Mouse (Mus musculus) ES-E14 (cell line): ENCODE results near the gene Noa1.

Experiments
- CHD2 ChIP-seq: IDR thresholded peaks from 2 replicates; pipeline ENCODE4 v1.6.1; 2014; ENCODE audit warnings: mild to moderate bottlenecking, low read depth, low read length, inconsistent platforms
- ZNF384 ChIP-seq: IDR thresholded peaks from 2 replicates; pipeline ENCODE4 v1.6.1; 2012; ENCODE audit warnings: low read depth, low read length, inconsistent platforms

DNA sequence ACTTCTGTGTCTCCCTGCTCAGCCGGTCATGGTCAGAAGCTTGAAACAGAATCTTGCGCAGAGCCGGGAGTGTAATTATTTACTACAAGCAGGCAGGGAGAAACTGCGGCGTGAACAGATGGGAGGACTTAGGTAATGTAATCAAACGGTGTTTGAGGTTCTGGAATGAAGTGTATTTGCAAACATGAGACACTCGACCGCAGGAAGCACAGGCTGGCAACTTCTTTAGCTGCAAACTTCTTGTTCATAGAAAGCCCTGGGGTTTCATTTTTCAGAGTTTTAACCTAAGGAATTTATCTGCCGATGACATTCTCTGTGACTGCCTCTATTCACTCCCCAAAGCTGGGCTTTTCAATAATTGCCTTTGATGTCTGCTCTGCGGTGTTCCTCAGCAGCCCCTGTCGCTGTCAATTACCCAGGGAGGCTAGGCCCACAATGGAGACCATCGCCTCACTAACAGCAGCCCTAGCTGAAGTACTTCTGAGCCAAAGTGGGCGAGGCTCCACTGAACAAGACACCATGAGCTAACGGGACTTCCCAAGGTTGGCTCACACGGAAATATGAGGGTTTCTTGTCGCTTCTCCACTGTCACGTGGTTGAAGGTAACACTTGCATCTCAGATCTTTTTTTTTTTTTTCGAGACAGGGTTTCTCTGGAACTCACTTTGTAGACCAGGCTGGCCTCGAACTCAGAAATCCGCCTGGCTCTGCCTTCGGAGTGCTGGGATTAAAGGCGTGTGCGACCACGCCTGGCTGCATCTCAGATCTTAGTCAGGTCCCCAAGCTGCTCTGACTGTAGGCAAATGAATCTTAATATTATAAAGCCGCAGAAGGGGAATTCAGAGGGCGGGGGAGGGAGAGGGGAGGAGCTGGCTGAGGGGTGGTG, 63.9 kb downstream of the Noa1 start:
- 0 out of 2 replicates have a peak, but pooled peaks have one; percentile 5 for TF ChIP-seq ZNF384
- TF ChIP-seq CHD2, result no peak
